Mouse (Mus musculus) neural tube, embryonic 11.5 days (tissue): ENCODE data around the gene Il17f. TPM values are rescaled to one million over a fixed set of nuclear protein-coding genes. Genes with fewer than 3 reads are reported as not detected.
"Not testable (repeated sequence)": the region's sequence is repeated elsewhere in the genome, so short reads cannot be mapped to it uniquely, and the experiment has no call there.

ENCODE experiments used
- ATAC-seq: fragments of 200-750 bp; cut with Nextera tagmentation; 2 replicates; pipeline ENCODE4 v1.8.0; 2017; ENCODE audit warnings: moderate number of reproducible peaks, mild to moderate bottlenecking, moderate TSS enrichment, moderate library complexity; ENCODE audit not compliant: insufficient read depth, low FRiP score, low TSS enrichment
- DNase-seq: peaks from one replicate; pipeline ENCODE4 v3.0.0-alpha.2; 2015; ENCODE audit warnings: low spot score
- H3K27ac ChIP-seq: fragments of 300-500 bp; sonication (generic); 2 replicates; pipeline ENCODE4 v1.5.1; 2014; ENCODE audit warnings: low read depth, mild to moderate bottlenecking, low read length
- H3K27me3 ChIP-seq: fragments of 300-500 bp; sonication (generic); 2 replicates; pipeline ENCODE4 v1.6.1; 2014; ENCODE audit warnings: mild to moderate bottlenecking, low read length, mixed read lengths; ENCODE audit not compliant: control insufficient read depth, insufficient read depth
- H3K36me3 ChIP-seq: fragments of 300-500 bp; sonication (generic); 2 replicates; pipeline ENCODE4 v1.6.1; 2014; ENCODE audit warnings: mild to moderate bottlenecking, low read length, moderate library complexity, mixed read lengths; ENCODE audit not compliant: control insufficient read depth, insufficient read depth
- H3K4me1 ChIP-seq: fragments of 300-500 bp; sonication (generic); 2 replicates; pipeline ENCODE4 v1.6.1; 2014; ENCODE audit warnings: low read length, mixed read lengths; ENCODE audit not compliant: control insufficient read depth, insufficient read depth
- H3K4me2 ChIP-seq: fragments of 300-500 bp; sonication (generic); 2 replicates; pipeline ENCODE4 v1.6.1; 2014; ENCODE audit warnings: low read depth, mild to moderate bottlenecking, moderate library complexity
- H3K4me3 ChIP-seq: fragments of 300-500 bp; sonication (generic); 2 replicates; pipeline ENCODE4 v1.5.1; 2014; ENCODE audit warnings: low read depth, low read length
- H3K9ac ChIP-seq: fragments of 300-500 bp; sonication (generic); 2 replicates; pipeline ENCODE4 v1.6.1; 2014; ENCODE audit warnings: mild to moderate bottlenecking, low read length
- H3K9me3 ChIP-seq: fragments of 300-500 bp; sonication (generic); 2 replicates; pipeline ENCODE4 v1.6.1; 2016; ENCODE audit warnings: low read length; ENCODE audit not compliant: control insufficient read depth
- WGBS: fragments of 180-500 bp; shearing (Covaris S2); extraction: QIAGEN DNeasy Blood & Tissue Kit; methylation state at CpG from one replicate; pipeline ENCODE4 v1.1.7; 2014; 5-methylcytosine and 5-hydroxymethylcytosine counted together
- polyA plus RNA-seq: library from polyadenylated mRNA; unstranded; fragments of >200 nt; fragmentation: Nextera tagmentation; extraction: Ambion mirVana; gene quantifications from 2 replicates; pipeline ENCODE4 v1.2.1, GENCODE M21; 2014

The Il17f gene
- polyA plus RNA-seq, 1 experiment from 2014 or later = 0.41 TPM

- Histone ChIP-seq H3K27me3 (no peaks in the 10 kb centered on the region), H3K4me2 (no peak overlapping the region), H3K36me3 (peaks cover 3% of the 10 kb centered on the region), H3K9ac (no peak overlapping the region), H3K4me3 (no peak overlapping the region), H3K9me3 (no peaks in the 10 kb centered on the region), H3K27ac (no peak overlapping the region), H3K4me1 (no peaks in the 10 kb centered on the region)
- ATAC-seq (no peak), DNase-seq (no peak)
- WGBS = 98% methylated on average over 2 of the region's 2 CpGs
Measured at GRCm38 (mm10) chr1:20801275-20801674, 10.9 kb upstream of the Il17f start.

- no peak for DNase-seq
- Histone ChIP-seq H3K4me2 (no peak overlapping the region), H3K36me3 (no peaks in the 10 kb centered on the region), H3K27ac (no peak overlapping the region), H3K9ac (no peak overlapping the region), H3K4me3 (no peak overlapping the region), H3K4me1 (no peaks in the 10 kb centered on the region), H3K9me3 (no peaks in the 10 kb centered on the region), H3K27me3 (no peaks in the 10 kb centered on the region)
- WGBS = 91% methylated on average over 5 of the region's 5 CpGs
- ATAC-seq = no peak
Measured at GRCm38 (mm10) chr1:20795178-20795577, 4.8 kb upstream of the Il17f start.

- Histone ChIP-seq H3K27me3 (no peaks in the 10 kb centered on the region), H3K4me3 (no peak overlapping the region), H3K9ac (no peak overlapping the region), H3K4me2 (no peak overlapping the region), H3K36me3 (no peaks in the 10 kb centered on the region), H3K4me1 (no peaks in the 10 kb centered on the region), H3K27ac (no peak overlapping the region), H3K9me3 (no peaks in the 10 kb centered on the region)
- DNase-seq (no peak), ATAC-seq (no peak)
- 94% methylated on average over 4 of the region's 4 CpGs for WGBS
Measured at GRCm38 (mm10) chr1:20794760-20795159, 4.3 kb upstream of the Il17f start.

- Histone ChIP-seq H3K27me3 (no peaks in the 10 kb centered on the region), H3K9ac (no peak overlapping the region), H3K27ac (no peak overlapping the region), H3K4me1 (no peaks in the 10 kb centered on the region), H3K4me2 (no peak overlapping the region), H3K4me3 (no peak overlapping the region), H3K36me3 (no peaks in the 10 kb centered on the region), H3K9me3 (no peaks in the 10 kb centered on the region)
- 77% methylated on average over 7 of the region's 7 CpGs for WGBS
- no peak for ATAC-seq
- no peak for DNase-seq
Measured at GRCm38 (mm10) chr1:20791414-20791813, 997 bp upstream of the Il17f start.

GRCm38 (mm10) chr1:20788419-20788818, 2.0 kb downstream of the Il17f start:
- ATAC-seq = no peak
- H3K4me3 ChIP-seq = no peak overlapping the region
- no peak overlapping the region for H3K4me2 ChIP-seq

GRCm38 (mm10) chr1:20787046-20787445, 3.4 kb downstream of the Il17f start:
- no peaks in the 10 kb centered on the region for H3K9me3 ChIP-seq
- H3K36me3 ChIP-seq = no peaks in the 10 kb centered on the region
- ATAC-seq (no peak), DNase-seq (no peak)
- H3K4me2 ChIP-seq = no peak overlapping the region
- no peak overlapping the region for H3K4me3 ChIP-seq
- 63% methylated on average over 8 of the region's 8 CpGs for WGBS
- no peaks in the 10 kb centered on the region for H3K27me3 ChIP-seq
- no peaks in the 10 kb centered on the region for H3K4me1 ChIP-seq
- H3K9ac ChIP-seq = no peak overlapping the region
- no peak overlapping the region for H3K27ac ChIP-seq

More at GRCm38 (mm10) chr1:20788419-20788818, 2.0 kb downstream of the Il17f start:
- WGBS = 50% methylated on average over 10 of the region's 10 CpGs
- no peak for DNase-seq
- no peaks in the 10 kb centered on the region for H3K27me3 ChIP-seq
- H3K9me3 ChIP-seq = no peaks in the 10 kb centered on the region
- H3K27ac ChIP-seq = no peak overlapping the region
- H3K9ac ChIP-seq = no peak overlapping the region
- H3K4me1 ChIP-seq = no peaks in the 10 kb centered on the region
- H3K36me3 ChIP-seq = no peaks in the 10 kb centered on the region

GRCm38 (mm10) chr1:20778366-20778765, 12.1 kb downstream of the Il17f start:
- no peaks in the 10 kb centered on the region for H3K27me3 ChIP-seq
- no peaks in the 10 kb centered on the region for H3K4me1 ChIP-seq
- H3K9me3 ChIP-seq = no peaks in the 10 kb centered on the region
- H3K27ac ChIP-seq = no peak overlapping the region
- no peak overlapping the region for H3K4me3 ChIP-seq
- no peak overlapping the region for H3K4me2 ChIP-seq
- DNase-seq (no peak), ATAC-seq (no peak)
- H3K36me3 ChIP-seq = no peaks in the 10 kb centered on the region
- H3K9ac ChIP-seq = no peak overlapping the region
- WGBS = 82% methylated on average over 2 of the region's 2 CpGs

- not testable (repeated sequence) for H3K27ac ChIP-seq, DNase-seq, ATAC-seq, H3K27me3 ChIP-seq, H3K4me1 ChIP-seq, H3K9ac ChIP-seq, H3K4me2 ChIP-seq, H3K36me3 ChIP-seq, H3K9me3 ChIP-seq, H3K4me3 ChIP-seq
- 82% methylated on average over 4 of the region's 4 CpGs for WGBS
Measured at GRCm38 (mm10) chr1:20774026-20774730, 16.2 kb downstream of the Il17f start.

- H3K4me3 ChIP-seq = no peak overlapping the region
- WGBS = 78% methylated on average over 6 of the region's 6 CpGs
- DNase-seq (no peak), ATAC-seq (no peak)
- H3K36me3 ChIP-seq = no peaks in the 10 kb centered on the region
- no peaks in the 10 kb centered on the region for H3K27me3 ChIP-seq
- H3K9ac ChIP-seq = no peak overlapping the region
- no peak overlapping the region for H3K4me2 ChIP-seq
- H3K9me3 ChIP-seq = no peaks in the 10 kb centered on the region
- H3K4me1 ChIP-seq = no peaks in the 10 kb centered on the region
- no peak overlapping the region for H3K27ac ChIP-seq
Measured at GRCm38 (mm10) chr1:20766526-20766925, 23.9 kb downstream of the Il17f start.
